Mouse (Mus musculus): ENCODE results near the gene Plekhh3.
A peak's percentile ranks its signal among the peaks of the same experiment; 100 is the strongest.

DNA sequence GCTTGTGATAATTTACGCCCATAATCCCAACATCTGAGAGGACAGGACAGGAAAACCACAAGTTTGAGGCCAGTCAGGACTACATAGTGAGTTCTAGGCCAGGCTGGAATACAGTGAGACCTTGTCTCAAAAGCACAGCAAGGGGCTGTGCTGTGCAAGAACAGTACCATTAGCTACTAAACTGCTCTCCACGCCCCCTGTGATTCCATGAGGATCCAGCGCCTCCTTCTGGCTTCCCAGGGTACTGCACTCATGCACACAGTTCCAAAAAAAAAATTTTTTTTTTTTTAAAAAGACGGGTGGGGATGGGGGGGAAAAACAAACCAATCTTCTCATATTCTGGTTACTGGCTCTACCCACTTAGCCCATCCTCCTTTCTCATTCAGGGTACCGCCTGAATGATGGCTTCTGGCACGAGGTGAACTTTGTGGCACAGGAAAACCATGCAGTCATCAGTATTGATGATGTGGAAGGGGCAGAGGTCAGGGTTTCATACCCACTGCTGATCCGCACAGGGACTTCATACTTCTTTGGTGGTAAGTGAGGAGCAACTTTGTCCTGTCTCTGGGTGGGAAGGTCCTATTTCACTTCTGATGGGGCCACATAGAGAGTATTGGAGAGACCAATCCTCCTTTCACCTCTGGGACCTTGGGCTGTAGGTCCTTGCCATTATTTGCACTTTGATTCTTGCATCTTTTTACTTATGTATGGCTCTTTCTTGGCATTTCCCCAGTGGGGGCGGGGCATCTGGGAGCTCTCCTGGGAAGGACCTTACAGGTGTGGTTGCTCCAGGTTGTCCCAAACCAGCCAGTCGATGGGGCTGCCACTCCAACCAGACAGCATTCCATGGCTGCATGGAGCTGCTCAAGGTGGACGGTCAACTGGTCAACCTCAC, 9.9 kb upstream of the Plekhh3 start:
- no peak for TF ChIP-seq CHD2 (IDR thresholded peaks at IDR 0.05; ENCODE audit: low read depth, low read length)
- no peak for TF ChIP-seq HCFC1 (IDR thresholded peaks at IDR 0.05; ENCODE audit: borderline replicate concordance, insufficient read depth, low read length)
- TF ChIP-seq ZNF384 (IDR thresholded peaks at IDR 0.05; ENCODE audit: low read depth, low read length) = peak; percentile 97
- no peak for TF ChIP-seq ZC3H11A (IDR thresholded peaks at IDR 0.05; ENCODE audit: borderline replicate concordance, low read depth, low read length)
- TF ChIP-seq MAFK (IDR thresholded peaks at IDR 0.05; ENCODE audit: insufficient read depth, low read depth, low read length) = no peak

All from ES-E14 (cell line).